Comparison of ENCODE assay signal across 10 mouse cellular contexts in genomic region chr9:99444590-99445178, GRCm38 (mm10). TPM values are rescaled to one million over a fixed set of nuclear protein-coding genes. Genes with fewer than 3 reads are reported as not detected.
A peak's percentile ranks its signal among the peaks of the same experiment; 100 is the strongest.
DNase-seq lines count a peak whose midpoint lies in the region; ATAC-seq and TF ChIP-seq lines count a peak whose summit lies in the region.
"Had no signal": no experiment of that assay in that cellular context is flagged by ENCODE, and none has a peak within 500 bp of the region (broad histone marks: within the 10 kb centered on the region; RNA-seq: fewer than 3 reads in every experiment).

No protein-coding gene starts in this region.

- no peaks in the 10 kb centered on the region; the same call in 1 of the 2 replicates for H3K27me3 ChIP-seq in kidney, embryonic 16.5 days (ENCODE audit: insufficient read depth, low read length)
- H3K27me3 ChIP-seq in G1E (ENCODE audit: insufficient read depth, low read length), result peaks cover 11% of the 10 kb centered on the region; the same call in 1 of the 2 replicates
- H3K27me3 ChIP-seq in midbrain, embryonic 10.5 days (ENCODE audit: low read depth, poor library complexity, severe bottlenecking), result 0 out of 2 replicates have a peak, but pooled peaks cover under 1% of the 10 kb centered on the region
- H3K27me3 ChIP-seq: embryonic facial prominence, embryonic 15.5 days had no signal

- H3K27ac ChIP-seq in kidney, embryonic 16.5 days (ENCODE audit: low read length), result no peak overlapping the region
- no peak overlapping the region for H3K27ac ChIP-seq in midbrain, embryonic 10.5 days (replicated peaks)
- H3K27ac ChIP-seq: embryonic facial prominence, embryonic 15.5 days; macrophage had no signal

- no peak overlapping the region for H3K4me2 ChIP-seq in kidney, embryonic 16.5 days (replicated peaks; ENCODE audit: low read depth, low read length)
- H3K4me2 ChIP-seq: embryonic facial prominence, embryonic 15.5 days had no signal

- DNase-seq in kidney, adult 11 months, result no peak
- no peak for DNase-seq in G1E (ENCODE audit: low spot score)
- peak; percentile 35 for DNase-seq in embryo, embryonic 11.5 days (ENCODE audit: low read depth, low spot score)
- peak; percentile 22 for DNase-seq in midbrain, embryonic 10.5 days (ENCODE audit: low spot score)
- DNase-seq in right cerebral cortex, adult 2 months (ENCODE audit: low spot score in 2 of 2), result no peak
- DNase-seq in gastrocnemius, postnatal 25 days, result no peak
- DNase-seq in ovary, postnatal 14 days (ENCODE audit: low spot score), result no peak

- H3K4me3 ChIP-seq in kidney, embryonic 16.5 days (ENCODE audit: low read length), result no peak overlapping the region
- no peak overlapping the region for H3K4me3 ChIP-seq in G1E (ENCODE audit: low read depth, low read length)
- H3K4me3 ChIP-seq in midbrain, embryonic 10.5 days, result no peak overlapping the region
- H3K4me3 ChIP-seq: embryonic facial prominence, embryonic 15.5 days had no signal

- ATAC-seq in kidney, embryonic 16.5 days (ENCODE audit: low FRiP score, low TSS enrichment), result peak; percentile 50; the same call in 1 of the 2 replicates
- no peak for ATAC-seq in G1E (ENCODE audit: extremely low read depth, insufficient number of reproducible peaks, low FRiP score, poor library complexity, severe bottlenecking)

- 0 out of 2 replicates have a peak, but pooled peaks cover 6% of the 10 kb centered on the region for H3K4me1 ChIP-seq in kidney, embryonic 16.5 days (ENCODE audit: insufficient read depth, low read length)
- peaks cover 15% of the 10 kb centered on the region for H3K4me1 ChIP-seq in G1E (ENCODE audit: insufficient read depth, low read depth, low read length)
- peaks cover 3% of the 10 kb centered on the region; the same call in 1 of the 2 replicates for H3K4me1 ChIP-seq in midbrain, embryonic 10.5 days

- TF ChIP-seq CTCF in G1E (IDR thresholded peaks at IDR 0.05; ENCODE audit: low read depth, low read length), result peak; percentile 24; the same call in 1 of the 2 replicates

- H3K9ac ChIP-seq in kidney, embryonic 16.5 days (replicated peaks; ENCODE audit: low read length), result no peak overlapping the region
- H3K9ac ChIP-seq: embryonic facial prominence, embryonic 15.5 days had no signal

- H3K9me3 ChIP-seq in kidney, embryonic 16.5 days (ENCODE audit: low read length), result no peaks in the 10 kb centered on the region
- peaks cover 7% of the 10 kb centered on the region for H3K9me3 ChIP-seq in G1E (replicated peaks)
- no peaks in the 10 kb centered on the region for H3K9me3 ChIP-seq in midbrain, embryonic 10.5 days (replicated peaks)
- H3K9me3 ChIP-seq: embryonic facial prominence, embryonic 15.5 days had no signal

- no peaks in the 10 kb centered on the region for H3K36me3 ChIP-seq in kidney, embryonic 16.5 days (ENCODE audit: insufficient read depth, low read length)
- H3K36me3 ChIP-seq in G1E (replicated peaks), result no peaks in the 10 kb centered on the region
- no peaks in the 10 kb centered on the region for H3K36me3 ChIP-seq in midbrain, embryonic 10.5 days
- H3K36me3 ChIP-seq: embryonic facial prominence, embryonic 15.5 days had no signal

- 29% methylated on average over 8 of the region's 8 CpGs for whole genome bisulfite sequencing in kidney, embryonic 16.5 days
- WGBS in midbrain, embryonic 10.5 days, result 45% methylated on average over 8 of the region's 8 CpGs

RNA-seq across cellular contexts. Expression of gene Nme9, which starts 6.6 kb away (rescaled TPM):
- polyA plus RNA-seq in kidney, embryonic 16.5 days (2015; fragmentation: Nextera tagmentation; extraction: Ambion mirVana), result 0.23 TPM in 1 of 2 replicates, not detected in the other
- not detected in 2 replicates for total RNA-seq in G1E (2014; fragmentation: Nextera tagmentation)
- total RNA-seq in G1E (2017), result not detected in 2 replicates
- not detected in 2 replicates for polyA plus RNA-seq in G1E (2012)
- polyA plus RNA-seq in midbrain, embryonic 10.5 days (2016; fragmentation: Nextera tagmentation; extraction: Ambion mirVana), result not detected in 2 replicates
- not detected for total RNA-seq in gastrocnemius, postnatal 25 days (2021)
- polyA plus RNA-seq: macrophage had no signal

RNA-seq across cellular contexts. Expression of gene Mras, which starts 7.5 kb away (rescaled TPM):
- polyA plus RNA-seq in kidney, embryonic 16.5 days (2015; fragmentation: Nextera tagmentation; extraction: Ambion mirVana), result 10.7 and 15.7 TPM in 2 replicates
- total RNA-seq in G1E (2014; fragmentation: Nextera tagmentation), result not detected in 2 replicates
- 2.1 TPM in 2 replicates for total RNA-seq in G1E (2017)
- 0.04 and 0.12 TPM in 2 replicates for polyA plus RNA-seq in G1E (2012)
- 8.0 and 11.7 TPM in 2 replicates for polyA plus RNA-seq in midbrain, embryonic 10.5 days (2016; fragmentation: Nextera tagmentation; extraction: Ambion mirVana)
- 1 to 10 TPM; 4.1 to 6.8 TPM for total RNA-seq in gastrocnemius, postnatal 25 days (2021)

Comparison
In these comparisons a context has a peak if more than half of its experiments do, and no peak if none do; other contexts are left out.
1. DNase-seq: peak in embryo, embryonic 11.5 days (single experiment) and midbrain, embryonic 10.5 days (single experiment); none in kidney, adult 11 months (single experiment), G1E (single experiment), right cerebral cortex, adult 2 months (0 of 2), gastrocnemius, postnatal 25 days (single experiment) and ovary, postnatal 14 days (single experiment).